Comparison of ENCODE assay signal across 31 mouse cellular contexts in genomic region chr1:135090914-135091313, GRCm38 (mm10). TPM values are rescaled to one million over a fixed set of nuclear protein-coding genes. Genes with fewer than 3 reads are reported as not detected.
A peak's percentile ranks its signal among the peaks of the same experiment; 100 is the strongest.
DNase-seq lines count a peak whose midpoint lies in the region; ATAC-seq and TF ChIP-seq lines count a peak whose summit lies in the region.
"Had no signal": no experiment of that assay in that cellular context is flagged by ENCODE, and none has a peak within 500 bp of the region (broad histone marks: within the 10 kb centered on the region; RNA-seq: fewer than 3 reads in every experiment).

No protein-coding gene starts in this region.

- no peak for TF ChIP-seq CTCF in gastrocnemius, adult 2 months (IDR thresholded peaks at IDR 0.05)

- intact Hi-C loops in gastrocnemius, adult 2 months (cut with DNase I), result loop anchor here (5.0 kb wide), 1 partner anchor 39 kb away; no protein-coding TSS in a partner anchor
- intact Hi-C loops in left cerebral cortex, postnatal 25 days (cut with DNase I), result no loop called here

- peak; percentile 74 for ATAC-seq in common myeloid progenitor, adult 5-6 weeks (replicated peaks; ENCODE audit: low read depth, poor library complexity, severe bottlenecking)
- ATAC-seq in megakaryocyte progenitor cell, adult 5-6 weeks (replicated peaks; ENCODE audit: poor library complexity), result peak; percentile 52
- ATAC-seq: inflammation-experienced regulatory T-cells, adult 6 months; midbrain, embryonic 15.5 days had no signal

- H3K27ac ChIP-seq in gastrocnemius, adult 2 months, result no peak overlapping the region
- H3K27ac ChIP-seq: embryonic facial prominence, embryonic 10.5 days; embryonic facial prominence, embryonic 15.5 days; forebrain, embryonic 12.5 days; hindbrain, embryonic 15.5 days; kidney, embryonic 15.5 days; limb, embryonic 12.5 days; liver, embryonic 15.5 days; midbrain, embryonic 15.5 days had no signal

- DNase-seq in gastrocnemius, adult 2 months, result peak; percentile 5
- DNase-seq in gastrocnemius, postnatal 4 days (ENCODE audit: low spot score in 2 of 2), result no peak
- peak; percentile 31 to 35 for DNase-seq in B cell, adult 2 months
- no peak for DNase-seq in right cerebral cortex, postnatal 25 days
- DNase-seq in left cerebral cortex, postnatal 25 days (ENCODE audit: low spot score in 2 of 2), result no peak
- DNase-seq in adrenal gland, postnatal 14 days, result no peak
- DNase-seq: adrenal gland, postnatal 25 days; cerebellum, adult 11-12 months; cerebellum, postnatal 10 days; gastrocnemius, postnatal 14 days; heart, adult 18-20 months; heart, postnatal 4 days; kidney, adult 18-20 months; kidney, postnatal 4 days; layer of hippocampus, postnatal 36 days; lung, embryonic 14.5 days; lung, postnatal 14 days; spleen, adult 18-20 months had no signal

- H3K4me3 ChIP-seq in gastrocnemius, adult 2 months, result no peak overlapping the region
- H3K4me3 ChIP-seq: embryonic facial prominence, embryonic 10.5 days; embryonic facial prominence, embryonic 15.5 days; forebrain, embryonic 12.5 days; heart, embryonic 12.5 days; hindbrain, embryonic 15.5 days; kidney, embryonic 15.5 days; limb, embryonic 12.5 days; liver, embryonic 15.5 days; midbrain, embryonic 15.5 days had no signal

RNA-seq across cellular contexts. Expression of gene Lgr6, which starts 14.2 kb away (rescaled TPM):
- under 1 TPM; 0.08 to 0.86 TPM for total RNA-seq in gastrocnemius, adult 2 months (2021)
- 1 to 10 TPM; 1.2 to 1.3 TPM for total RNA-seq in gastrocnemius, postnatal 4 days (2021)
- total RNA-seq in common myeloid progenitor, adult 5-6 weeks (2017), result 0.05 TPM in 1 of 2 replicates, not detected in the other
- 0.05 TPM in 1 of 2 replicates, not detected in the other for total RNA-seq in megakaryocyte progenitor cell, adult 5-6 weeks (2015)
- total RNA-seq in megakaryocyte progenitor cell, adult 5-6 weeks (2017), result 0.08 TPM in 1 of 2 replicates, not detected in the other
- 1 to 10 TPM; 1.5 to 2.1 TPM for total RNA-seq in left cerebral cortex, postnatal 25 days (2021)
- total RNA-seq in adrenal gland, postnatal 14 days (2021), result 15.1 and 22.0 TPM in 2 replicates
- total RNA-seq: neutrophil, adult 5-6 weeks had no signal

RNA-seq across cellular contexts. Expression of gene Ptpn7, which starts 41.6 kb away (rescaled TPM):
- total RNA-seq in gastrocnemius, adult 2 months (2021), result under 1 TPM in 1 of 2 experiments, not detected in 1; 0.17 TPM
- 1 to 10 TPM; 1.1 to 1.4 TPM for total RNA-seq in gastrocnemius, postnatal 4 days (2021)
- total RNA-seq in common myeloid progenitor, adult 5-6 weeks (2017), result 92.4 and 105 TPM in 2 replicates
- total RNA-seq in megakaryocyte progenitor cell, adult 5-6 weeks (2015), result 75.0 and 75.4 TPM in 2 replicates
- total RNA-seq in megakaryocyte progenitor cell, adult 5-6 weeks (2017), result 103 and 112 TPM in 2 replicates
- total RNA-seq in left cerebral cortex, postnatal 25 days (2021), result 1 to 10 TPM in 1 of 2 experiments, under 1 TPM in 1; 0.16 to 1.0 TPM
- total RNA-seq in adrenal gland, postnatal 14 days (2021), result 1.1 and 3.9 TPM in 2 replicates
- total RNA-seq: layer of hippocampus, postnatal 36 days had no signal

RNA-seq across cellular contexts. Expression of gene Arl8a, which starts 55.7 kb away (rescaled TPM):
- total RNA-seq in gastrocnemius, adult 2 months (2021), result 10 to 100 TPM; 16.5 to 17.8 TPM
- total RNA-seq in gastrocnemius, postnatal 4 days (2021), result 10 to 100 TPM; 49.9 to 50.9 TPM
- 16.2 and 16.4 TPM in 2 replicates for total RNA-seq in common myeloid progenitor, adult 5-6 weeks (2017)
- 32.1 and 35.1 TPM in 2 replicates for total RNA-seq in megakaryocyte progenitor cell, adult 5-6 weeks (2015)
- total RNA-seq in megakaryocyte progenitor cell, adult 5-6 weeks (2017), result 18.4 and 19.9 TPM in 2 replicates
- 100 to 1,000 TPM; 261 to 278 TPM for total RNA-seq in left cerebral cortex, postnatal 25 days (2021)
- 41.9 and 57.3 TPM in 2 replicates for total RNA-seq in adrenal gland, postnatal 14 days (2021)

Comparison
In these comparisons a context has a peak if more than half of its experiments do, and no peak if none do; other contexts are left out.
1. DNase-seq: peak in gastrocnemius, adult 2 months (single experiment) and B cell, adult 2 months (2 of 2); none in gastrocnemius, postnatal 4 days (0 of 2), right cerebral cortex, postnatal 25 days (single experiment), left cerebral cortex, postnatal 25 days (0 of 2) and adrenal gland, postnatal 14 days (single experiment).
2. RNA of gene Ptpn7, which starts 41.6 kb away (total RNA-seq): 75.0 to 112 TPM in megakaryocyte progenitor cell, adult 5-6 weeks and 92.4 to 105 TPM in common myeloid progenitor, adult 5-6 weeks; 1.1 to 1.4 TPM in gastrocnemius, postnatal 4 days, 1.1 to 3.9 TPM in adrenal gland, postnatal 14 days, 0.16 to 1.0 TPM in left cerebral cortex, postnatal 25 days and 0.17 TPM in gastrocnemius, adult 2 months; every median in the first group is over 10 times any median in the second.